Comparison of ENCODE assay signal across 22 mouse cellular contexts in genomic region chr19:25423371-25423770, GRCm38 (mm10).
A peak's percentile ranks its signal among the peaks of the same experiment; 100 is the strongest.
DNase-seq lines count a peak whose midpoint lies in the region; ATAC-seq and TF ChIP-seq lines count a peak whose summit lies in the region.
"Had no signal": no experiment of that assay in that cellular context is flagged by ENCODE, and none has a peak within 500 bp of the region (broad histone marks: within the 10 kb centered on the region; RNA-seq: fewer than 3 reads in every experiment).

No protein-coding gene starts in this region.

- H3K4me2 ChIP-seq in heart, embryonic 13.5 days: no peak overlapping the region
- H3K4me2 ChIP-seq in stomach, embryonic 16.5 days (ENCODE audit: low read depth, low read length): no peak overlapping the region
- H3K4me2 ChIP-seq in stomach, postnatal 0 days (replicated peaks; ENCODE audit: low read depth): no peak overlapping the region
- H3K4me2 ChIP-seq: embryonic facial prominence, embryonic 12.5 days; embryonic facial prominence, embryonic 15.5 days; forebrain, embryonic 13.5 days; forebrain, embryonic 15.5 days had no signal

- no peak for DNase-seq in heart, postnatal 36 days
- DNase-seq in stomach, postnatal 0 days (ENCODE audit: low spot score): no peak
- peak; percentile 78 for DNase-seq in gonadal fat pad, adult 2 months (ENCODE audit: low read depth)
- no peak for DNase-seq in layer of hippocampus, postnatal 14 days (ENCODE audit: low spot score in 2 of 2)
- DNase-seq: adrenal gland, adult 2 months; adrenal gland, postnatal 10 days; adrenal gland, postnatal 25 days; cerebellum, adult 11 months; cerebellum, adult 18-20 months; cerebellum, adult 8-10 months; cerebellum, adult 9-11 months; cerebellum, postnatal 14 days; cerebellum, postnatal 36 days; embryo, embryonic 11 days; forebrain, postnatal 0 days had no signal

- 79% methylated on average over 5 of the region's 5 CpGs for WGBS in heart, embryonic 13.5 days
- WGBS in stomach, embryonic 16.5 days: 70% methylated on average over 5 of the region's 5 CpGs
- WGBS in stomach, postnatal 0 days: 72% methylated on average over 5 of the region's 5 CpGs

- intact Hi-C loops in heart, postnatal 36 days (cut with DNase I): no loop called here

- no peaks in the 10 kb centered on the region for H3K27me3 ChIP-seq in heart, embryonic 13.5 days (replicated peaks)
- H3K27me3 ChIP-seq in stomach, embryonic 16.5 days (ENCODE audit: control insufficient read depth, insufficient read depth, low read length): no peaks in the 10 kb centered on the region
- no peaks in the 10 kb centered on the region for H3K27me3 ChIP-seq in stomach, postnatal 0 days (ENCODE audit: control insufficient read depth, insufficient read depth, low read length)
- H3K27me3 ChIP-seq: embryonic facial prominence, embryonic 12.5 days; embryonic facial prominence, embryonic 15.5 days; forebrain, embryonic 13.5 days; forebrain, embryonic 15.5 days had no signal

- TF ChIP-seq EP300 in stomach, postnatal 0 days (optimal IDR thresholded peaks at IDR 0.05): no peak

- ATAC-seq in heart, embryonic 13.5 days (ENCODE audit: extremely low read depth, insufficient number of reproducible peaks, low FRiP score, low TSS enrichment): no peak
- no peak for ATAC-seq in stomach, embryonic 16.5 days (ENCODE audit: insufficient read depth, low FRiP score)
- ATAC-seq in stomach, postnatal 0 days (ENCODE audit: low FRiP score, low TSS enrichment): no peak
- ATAC-seq: forebrain, embryonic 13.5 days; forebrain, embryonic 15.5 days; forebrain, postnatal 0 days had no signal

- no peak for TF ChIP-seq CTCF in stomach, postnatal 0 days (IDR thresholded peaks at IDR 0.05; ENCODE audit: low read depth)

- H3K27ac ChIP-seq in heart, embryonic 13.5 days (replicated peaks): peak overlapping the region; percentile 66
- H3K27ac ChIP-seq in stomach, embryonic 16.5 days (ENCODE audit: low read length): peak overlapping the region; percentile 4; the same call in 1 of the 2 replicates
- H3K27ac ChIP-seq in stomach, postnatal 0 days (replicated peaks): no peak overlapping the region
- H3K27ac ChIP-seq: embryonic facial prominence, embryonic 12.5 days; embryonic facial prominence, embryonic 15.5 days; forebrain, embryonic 13.5 days; forebrain, embryonic 15.5 days had no signal

- peaks cover 80% of the 10 kb centered on the region for H3K36me3 ChIP-seq in heart, embryonic 13.5 days
- H3K36me3 ChIP-seq in stomach, embryonic 16.5 days (ENCODE audit: control insufficient read depth, insufficient read depth, low read length): 0 out of 2 replicates have a peak, but pooled peaks cover 8% of the 10 kb centered on the region
- peaks cover 16% of the 10 kb centered on the region; the same call in 1 of the 2 replicates for H3K36me3 ChIP-seq in stomach, postnatal 0 days (ENCODE audit: control insufficient read depth, insufficient read depth, low read length)
- H3K36me3 ChIP-seq: forebrain, embryonic 15.5 days had no signal

- peaks cover 74% of the 10 kb centered on the region for H3K4me1 ChIP-seq in heart, embryonic 13.5 days
- no peaks in the 10 kb centered on the region for H3K4me1 ChIP-seq in stomach, embryonic 16.5 days (ENCODE audit: control insufficient read depth, insufficient read depth, low read length)
- H3K4me1 ChIP-seq in stomach, postnatal 0 days (replicated peaks; ENCODE audit: control insufficient read depth, insufficient read depth): no peaks in the 10 kb centered on the region; the same call in 1 of the 2 replicates
- H3K4me1 ChIP-seq: embryonic facial prominence, embryonic 15.5 days; forebrain, embryonic 15.5 days had no signal

- no peak overlapping the region for H3K9ac ChIP-seq in heart, embryonic 13.5 days
- H3K9ac ChIP-seq in stomach, embryonic 16.5 days (ENCODE audit: low read length): no peak overlapping the region
- no peak overlapping the region for H3K9ac ChIP-seq in stomach, postnatal 0 days (ENCODE audit: low read length)
- H3K9ac ChIP-seq: embryonic facial prominence, embryonic 12.5 days; embryonic facial prominence, embryonic 15.5 days; forebrain, embryonic 13.5 days; forebrain, embryonic 15.5 days; forebrain, postnatal 0 days had no signal

- no peaks in the 10 kb centered on the region for H3K9me3 ChIP-seq in heart, embryonic 13.5 days
- no peaks in the 10 kb centered on the region for H3K9me3 ChIP-seq in stomach, embryonic 16.5 days (replicated peaks; ENCODE audit: control insufficient read depth, low read length)
- H3K9me3 ChIP-seq in stomach, postnatal 0 days (ENCODE audit: control insufficient read depth, low read length): no peaks in the 10 kb centered on the region
- H3K9me3 ChIP-seq: embryonic facial prominence, embryonic 12.5 days; embryonic facial prominence, embryonic 15.5 days; forebrain, embryonic 13.5 days; forebrain, embryonic 15.5 days had no signal

- H3K4me3 ChIP-seq in heart, embryonic 13.5 days: no peak overlapping the region
- no peak overlapping the region for H3K4me3 ChIP-seq in stomach, embryonic 16.5 days (replicated peaks; ENCODE audit: low read length)
- H3K4me3 ChIP-seq in stomach, postnatal 0 days (ENCODE audit: low read depth, low read length): no peak overlapping the region
- H3K4me3 ChIP-seq: embryonic facial prominence, embryonic 12.5 days; embryonic facial prominence, embryonic 15.5 days; erythroblast, embryonic 14.5 days; forebrain, embryonic 13.5 days; forebrain, embryonic 15.5 days had no signal
